Mouse (Mus musculus): ENCODE measurements around the gene Ppp2r5d.

The Ppp2r5d gene

DNA sequence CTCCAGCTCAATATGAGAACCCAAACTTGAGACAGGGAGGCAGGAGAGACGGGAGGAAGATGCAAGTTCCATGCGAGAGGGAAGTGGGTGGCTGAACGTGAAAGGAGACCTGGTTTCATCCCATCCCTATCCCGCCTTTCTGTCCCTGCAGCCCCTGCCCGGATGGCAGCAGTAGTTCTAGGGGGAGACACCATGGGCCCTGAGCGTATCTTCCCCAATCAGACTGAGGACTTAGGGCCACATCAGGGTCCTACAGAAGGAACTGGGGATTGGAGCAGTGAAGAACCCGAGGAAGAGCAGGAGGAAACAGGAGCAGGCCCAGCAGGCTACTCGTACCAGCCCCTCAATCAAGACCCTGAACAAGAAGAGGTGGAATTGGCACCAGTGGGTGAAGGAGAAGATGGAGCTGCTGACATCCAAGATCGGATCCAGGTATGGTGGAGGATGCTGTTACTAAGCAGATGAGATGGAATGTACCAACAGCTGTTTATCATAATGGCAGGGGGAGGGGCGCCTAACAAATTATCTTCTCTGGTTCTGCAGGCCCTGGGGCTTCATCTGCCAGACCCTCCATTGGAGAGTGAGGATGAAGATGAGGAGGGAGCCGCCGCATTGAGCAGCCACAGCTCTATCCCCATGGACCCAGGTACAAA lies 23.3 kb downstream of the Ppp2r5d start:
- no peak for DNase-seq (ENCODE audit: low read depth, low spot score)

DNA sequence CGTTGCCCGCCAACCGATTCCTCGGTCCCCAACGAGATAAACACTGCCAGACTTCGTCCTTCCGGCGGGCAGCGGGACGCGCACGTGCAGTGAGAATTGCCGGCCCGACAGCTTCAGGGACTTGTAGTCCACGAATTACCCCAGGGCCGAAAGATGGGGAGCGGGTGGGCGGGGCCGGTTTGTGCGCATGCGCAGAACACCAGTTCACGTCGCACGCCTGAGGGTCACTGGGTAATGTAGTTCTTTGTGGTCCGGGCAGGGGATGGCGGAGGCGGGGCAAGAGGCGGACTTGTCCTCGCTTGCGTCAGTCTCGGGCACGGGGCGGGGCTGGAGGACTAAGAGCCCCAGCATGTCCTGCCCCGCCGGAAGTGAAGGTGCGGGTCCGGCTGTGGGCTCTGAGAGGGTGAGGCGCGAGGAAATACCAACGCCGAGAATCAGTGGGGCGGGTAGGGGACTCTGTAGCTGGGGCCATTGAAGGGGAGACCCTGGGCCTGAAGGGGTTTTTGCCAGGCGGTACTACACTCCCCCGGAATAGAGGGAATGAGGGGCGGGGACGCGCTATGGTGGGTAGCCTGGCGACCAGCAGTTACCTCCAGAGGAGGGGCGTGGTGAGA lies 24.0 kb downstream of the Ppp2r5d start, which contains the start of gene Klhdc3:
TSS of gene Klhdc3 (minus strand) at position 155 of the 614 bp plus-strand sequence.
- peak; percentile 99 for DNase-seq (ENCODE audit: low read depth, low spot score)

DNA sequence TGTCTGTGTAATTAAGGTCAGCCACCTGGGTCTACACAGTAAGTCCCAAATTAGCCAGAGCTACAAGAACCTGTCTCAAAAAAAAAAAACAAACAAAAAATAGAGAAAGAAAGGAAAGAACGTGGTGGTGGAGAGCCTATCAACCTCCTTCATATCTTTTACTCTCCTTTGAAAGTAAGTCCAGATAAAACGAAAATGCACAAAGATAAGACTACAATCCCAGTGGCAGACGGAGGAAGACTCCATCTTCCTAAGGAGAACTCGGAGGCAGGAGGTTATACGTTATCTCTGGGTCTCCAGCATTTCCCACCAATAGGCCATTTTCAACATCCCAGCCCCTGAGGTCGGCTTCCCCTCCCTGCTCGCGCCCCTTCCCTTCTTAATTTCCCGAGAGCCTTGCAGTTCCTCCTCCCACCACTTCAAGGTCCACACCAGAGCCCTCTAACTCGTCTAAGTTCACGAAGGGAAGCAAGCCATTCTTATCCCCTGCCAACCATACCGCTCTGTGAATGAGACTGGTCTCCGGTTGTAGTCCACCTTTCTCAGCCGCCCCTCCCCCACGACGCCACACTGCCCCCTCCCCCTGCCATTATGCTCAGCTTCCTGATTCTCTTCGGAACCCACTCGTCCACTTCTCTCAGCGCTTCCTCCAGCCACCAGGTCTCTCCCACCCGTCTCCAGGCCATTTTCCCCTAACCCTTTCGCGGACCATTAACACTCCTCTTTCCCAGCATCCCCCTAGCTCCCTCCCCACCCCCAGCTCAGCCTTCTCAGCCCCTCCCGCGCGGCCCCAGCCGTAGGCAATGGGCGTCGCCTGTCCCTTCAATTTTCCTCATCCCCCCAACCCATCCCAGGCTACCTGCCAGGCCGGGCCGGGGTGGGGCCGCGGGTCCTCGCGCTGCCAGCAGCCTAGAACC lies 24.8 kb downstream of the Ppp2r5d start:
- no peak for DNase-seq (ENCODE audit: low read depth, low spot score)

DNA sequence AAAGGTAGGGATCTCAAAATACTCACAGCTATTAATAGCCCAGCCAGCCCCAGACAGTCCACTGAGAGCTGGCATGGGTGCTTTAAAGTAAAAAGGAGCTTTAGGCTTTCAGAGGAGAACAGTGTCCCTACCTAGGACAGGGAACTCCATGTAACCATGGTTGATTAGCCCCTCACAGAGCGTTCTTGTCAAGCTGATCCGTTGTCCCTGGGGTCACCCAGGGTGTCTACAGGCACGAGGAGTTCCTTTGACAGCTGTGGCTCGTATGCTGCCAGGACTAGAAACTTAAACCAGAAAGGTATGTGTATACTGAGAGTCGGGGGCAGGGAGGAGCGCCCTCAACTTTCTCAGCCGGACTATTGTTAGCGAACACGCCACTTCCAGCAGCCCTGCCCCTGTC lies 26.0 kb downstream of the Ppp2r5d start:
- no peak for DNase-seq (ENCODE audit: low read depth, low spot score)

DNA sequence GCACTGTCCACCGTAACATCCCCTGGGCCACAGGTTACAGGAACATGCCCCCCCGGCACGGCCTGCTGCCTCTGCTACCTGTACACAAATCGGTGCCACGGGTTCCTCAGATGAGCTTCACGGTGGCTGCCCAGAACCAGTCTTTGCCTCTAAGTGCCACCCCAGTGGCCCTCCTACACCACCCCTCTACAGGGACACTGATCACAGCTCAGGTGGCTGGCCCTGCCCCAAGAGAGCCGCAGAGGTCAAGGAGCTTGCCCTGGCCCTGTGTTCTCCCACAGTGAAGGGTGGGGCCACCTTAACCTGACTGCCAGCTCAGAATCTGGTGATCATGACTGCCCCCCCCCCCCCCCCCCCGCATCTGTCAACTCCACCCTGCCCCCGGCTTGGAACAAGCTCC lies 26.5 kb downstream of the Ppp2r5d start, which contains the start of gene Mea1:
TSS of gene Mea1 (plus strand) at position 378 of the 400 bp plus-strand sequence.
- peak; percentile 35 for DNase-seq (ENCODE audit: low read depth, low spot score)

DNA sequence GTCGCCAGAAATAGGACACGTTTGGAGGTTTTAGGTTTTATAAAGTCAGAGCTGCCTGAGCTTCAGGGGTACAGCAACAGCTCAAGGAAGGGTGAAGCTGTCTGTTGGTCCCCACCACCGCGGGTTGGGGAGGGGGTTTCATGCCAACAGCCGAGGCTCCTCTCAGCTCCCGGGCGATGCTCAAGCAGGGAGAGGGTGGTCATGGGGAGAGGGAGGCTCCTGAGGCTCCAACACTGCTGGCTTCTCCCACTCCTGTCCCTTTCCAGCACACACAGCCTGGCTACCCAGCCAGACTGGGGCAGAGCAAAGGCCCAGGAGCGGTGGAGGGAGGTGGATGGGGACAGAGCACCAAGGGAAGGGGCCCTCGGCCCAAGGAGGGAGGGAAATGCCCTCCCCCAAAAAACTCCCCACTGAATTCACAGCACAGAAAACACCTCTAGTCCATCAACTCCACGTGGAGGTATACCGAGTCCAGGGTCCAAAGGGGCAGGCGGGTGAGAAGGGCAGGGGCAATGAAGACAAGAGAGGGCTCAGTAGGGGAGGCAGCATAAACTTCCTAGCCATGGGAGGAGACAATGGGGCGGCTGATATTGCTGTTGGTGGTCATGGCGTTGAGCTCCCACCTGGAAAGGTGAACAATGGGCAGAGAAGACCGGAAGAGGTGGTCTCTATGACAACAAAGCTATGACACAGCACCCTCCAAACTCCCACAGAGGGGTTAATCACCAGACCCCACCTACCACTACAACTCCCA lies 30.2 kb downstream of the Ppp2r5d start:
- peak; percentile 56 for DNase-seq (ENCODE audit: low read depth, low spot score)

DNA sequence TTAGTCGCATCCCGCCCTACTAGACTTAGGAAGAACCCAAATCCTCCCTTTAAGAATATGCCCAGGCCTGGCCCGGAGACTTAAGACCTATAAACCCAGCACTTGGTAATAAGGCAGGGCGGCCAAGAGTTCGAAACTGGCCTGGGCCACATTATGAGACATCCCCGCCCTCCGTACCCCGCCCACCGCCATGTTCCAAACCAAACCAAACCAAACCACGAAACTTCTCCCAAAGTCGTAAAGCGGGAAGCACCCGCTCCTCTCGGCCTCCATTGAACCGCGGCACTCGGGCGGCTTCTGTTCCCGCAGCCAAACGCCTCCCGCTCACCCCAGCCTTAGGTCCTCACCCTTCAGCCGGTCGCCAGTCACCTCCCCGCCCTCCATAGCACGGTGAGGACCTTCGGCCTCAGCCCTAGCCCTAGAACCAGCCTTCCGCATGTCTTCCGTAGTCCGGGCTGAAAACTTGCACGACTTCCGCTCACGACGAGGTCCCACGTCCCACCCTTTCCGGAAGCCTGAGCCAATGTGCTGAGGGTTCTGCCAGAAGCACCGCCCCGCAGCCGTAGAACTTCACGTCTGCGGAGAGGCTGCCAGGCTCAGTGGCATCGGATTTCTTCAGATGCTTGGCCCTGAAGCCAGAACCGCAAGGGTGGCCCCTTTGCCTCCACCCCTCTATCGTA lies 30.9 kb downstream of the Ppp2r5d start, which contains the start of gene Rrp36:
TSS of gene Rrp36 (minus strand) at position 503 of the 680 bp plus-strand sequence.
- peak; percentile 93 for DNase-seq (ENCODE audit: low read depth, low spot score)

DNA sequence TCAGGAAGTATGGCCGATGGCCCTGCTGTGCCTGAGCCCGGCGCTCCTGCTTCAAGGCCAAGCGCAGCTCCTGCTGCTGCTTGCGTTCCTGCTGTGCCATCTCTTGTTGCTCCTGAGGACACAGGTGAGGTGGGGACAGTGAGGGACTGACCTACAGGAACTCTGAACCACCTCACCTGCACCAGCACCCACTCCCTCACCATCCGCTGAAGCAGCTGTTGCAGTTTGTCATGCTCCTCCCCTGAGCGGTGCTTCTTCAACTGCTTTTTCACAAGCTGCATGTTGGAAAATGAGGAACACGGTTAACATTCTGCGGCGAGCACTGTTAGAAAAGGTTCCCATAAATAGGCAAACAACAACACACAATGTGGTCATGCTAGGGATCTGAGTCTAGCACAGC lies 35.0 kb downstream of the Ppp2r5d start:
- no peak for DNase-seq (ENCODE audit: low read depth, low spot score)

DNA sequence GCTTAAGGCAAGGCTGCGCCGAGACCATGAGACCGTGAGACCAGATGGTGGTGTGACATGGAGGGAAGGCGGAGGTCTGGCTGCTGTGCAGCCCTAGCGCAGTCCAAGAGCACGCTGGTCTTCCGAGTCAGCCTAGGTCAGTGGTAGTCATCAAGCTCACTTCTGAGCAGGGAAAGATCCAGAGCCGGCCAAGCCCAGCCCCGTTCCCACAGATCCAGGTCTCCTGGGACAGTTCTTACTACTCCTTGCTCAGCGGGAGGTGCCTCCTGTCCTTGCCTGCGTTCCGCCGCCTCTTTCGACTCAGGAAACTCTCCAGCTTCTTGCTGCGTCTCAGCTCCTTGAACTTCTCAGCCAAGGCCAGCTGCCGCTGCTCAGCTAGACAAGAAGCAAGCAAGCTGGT lies 37.2 kb downstream of the Ppp2r5d start:
- DNase-seq (ENCODE audit: low read depth, low spot score), result no peak

DNA sequence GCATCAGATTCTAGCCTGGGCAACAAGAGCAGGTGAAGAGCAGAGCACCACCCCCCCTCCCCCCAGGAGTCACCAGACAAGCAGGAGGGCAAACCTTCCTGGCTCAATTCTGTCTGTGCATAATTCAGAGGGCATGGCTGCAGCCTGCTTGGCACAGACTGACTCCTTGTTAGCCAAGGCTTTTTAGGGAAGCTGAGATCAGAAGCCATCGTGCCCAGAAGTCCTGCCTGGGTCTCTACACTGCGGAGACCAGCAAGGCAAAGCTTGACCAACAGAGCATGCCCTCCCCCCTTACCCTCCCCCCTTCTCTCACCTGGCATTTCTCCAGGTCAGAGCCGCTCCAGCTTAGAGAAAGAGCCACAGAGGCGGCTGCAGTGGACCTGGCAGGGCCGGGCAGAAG lies 42.2 kb downstream of the Ppp2r5d start:
- no peak for DNase-seq (ENCODE audit: low read depth, low spot score)

DNA sequence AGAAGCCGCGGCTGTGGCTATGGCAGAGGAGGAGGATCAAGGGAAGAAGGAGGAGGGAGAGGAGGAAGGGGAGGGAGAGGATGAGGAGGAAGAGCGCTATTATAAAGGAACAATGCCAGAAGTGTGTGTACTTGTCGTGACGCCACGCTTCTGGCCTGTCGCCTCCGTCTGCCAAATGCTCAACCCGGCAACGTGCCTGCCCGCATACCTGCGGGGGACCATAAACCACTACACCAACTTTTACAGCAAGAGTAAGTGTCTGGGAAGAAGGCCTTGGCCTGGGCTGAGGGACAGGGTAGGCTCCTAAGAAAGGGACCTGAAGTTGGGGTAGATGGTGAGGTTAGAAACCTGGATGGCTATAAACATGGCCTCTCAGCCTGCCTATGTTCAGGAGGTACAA lies 42.9 kb downstream of the Ppp2r5d start:
- DNase-seq (ENCODE audit: low read depth, low spot score), result no peak

DNA sequence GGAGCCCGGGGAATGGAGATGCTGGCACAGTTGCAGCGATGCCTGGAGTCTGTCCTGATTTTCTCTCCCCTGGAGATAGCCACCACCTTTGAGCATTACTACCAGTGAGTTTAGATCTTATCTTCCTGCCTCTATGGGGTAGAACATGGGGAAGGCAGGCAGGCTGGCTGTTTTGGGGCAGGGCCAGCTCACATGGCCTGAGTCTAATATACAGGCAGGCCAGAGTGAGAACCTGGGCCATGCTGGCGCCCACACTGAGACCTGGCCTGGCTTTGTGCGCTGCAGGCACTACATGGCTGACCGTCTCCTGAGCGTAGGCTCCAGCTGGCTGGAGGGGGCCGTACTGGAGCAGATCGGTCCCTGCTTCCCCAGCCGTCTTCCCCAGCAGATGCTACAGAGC lies 43.6 kb downstream of the Ppp2r5d start:
- DNase-seq (ENCODE audit: low read depth, low spot score), result no peak

DNA sequence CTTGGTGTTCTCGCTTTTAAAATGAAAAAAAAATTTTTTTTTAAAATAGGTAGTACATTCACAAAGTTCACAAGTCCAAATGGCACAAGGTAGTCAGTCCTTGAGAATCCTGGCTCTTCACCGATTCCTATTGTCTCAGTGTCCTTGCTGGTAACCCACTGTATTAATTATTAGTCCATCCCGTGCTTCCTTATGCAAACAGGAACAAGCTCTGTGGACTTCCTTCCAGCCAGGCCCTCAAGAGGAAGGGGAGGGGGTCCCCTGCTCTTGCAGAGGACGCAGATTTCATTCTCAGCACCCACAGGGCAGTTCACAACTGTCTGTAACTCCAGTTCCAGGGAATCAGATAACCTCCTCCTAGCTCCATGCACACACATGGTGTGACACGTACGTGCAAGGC lies 48.9 kb downstream of the Ppp2r5d start:
- DNase-seq (ENCODE audit: low read depth, low spot score), result no peak

DNA sequence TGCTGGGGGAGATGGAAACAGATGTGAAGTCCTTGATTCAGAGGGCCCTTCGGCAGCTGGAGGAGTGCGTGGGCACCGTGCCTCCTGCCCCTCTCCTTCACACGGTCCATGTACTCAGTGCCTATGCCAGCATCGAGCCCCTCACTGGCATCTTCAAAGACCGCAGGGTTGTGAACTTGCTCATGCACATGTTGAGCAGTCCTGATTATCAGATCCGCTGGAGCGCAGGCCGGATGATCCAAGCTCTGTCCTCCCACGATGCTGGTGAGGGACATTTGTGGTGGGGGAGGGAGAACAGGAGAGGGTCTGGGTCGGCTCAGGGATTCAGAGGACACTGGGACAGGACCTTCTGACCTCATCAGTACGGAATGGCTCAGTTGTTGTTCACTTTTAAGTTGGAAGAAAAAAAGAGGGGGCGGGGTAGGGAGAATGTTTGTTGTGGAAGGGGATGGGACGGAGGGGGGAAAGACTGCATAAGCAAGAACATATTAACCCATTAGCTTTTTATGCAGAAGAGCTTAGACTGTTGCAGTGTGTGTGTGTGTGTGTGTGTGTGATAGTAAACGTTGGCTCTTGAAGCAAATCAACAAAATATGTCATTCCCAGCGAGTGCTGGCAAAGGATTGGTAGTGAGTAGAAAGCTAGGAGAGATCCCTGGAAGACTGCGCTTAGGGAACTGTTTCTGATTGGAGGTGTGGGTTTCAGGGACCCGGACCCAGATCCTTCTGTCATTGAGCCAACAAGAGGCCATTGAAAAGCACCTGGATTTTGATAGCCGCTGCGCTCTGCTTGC lies 53.0 kb downstream of the Ppp2r5d start:
- DNase-seq (ENCODE audit: low read depth, low spot score), result no peak

DNA sequence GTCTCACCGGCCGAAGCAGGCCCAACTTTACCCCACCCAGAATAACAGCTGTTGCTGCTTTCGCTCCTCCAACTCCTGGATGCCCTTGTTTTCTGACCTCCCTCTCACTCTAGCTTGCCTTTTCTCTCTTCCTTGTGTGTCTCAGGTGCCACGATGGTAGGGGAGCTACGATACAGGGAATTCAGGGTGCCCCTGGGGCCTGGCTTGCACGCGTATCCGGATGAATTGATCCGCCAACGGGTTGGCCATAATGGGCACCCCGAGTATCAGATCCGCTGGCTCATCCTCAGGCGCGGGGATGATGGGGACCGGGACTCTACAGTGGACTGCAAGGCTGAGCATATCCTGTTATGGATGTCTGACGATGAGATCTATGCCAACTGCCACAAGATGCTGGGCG lies 53.6 kb downstream of the Ppp2r5d start:
- no peak for DNase-seq (ENCODE audit: low read depth, low spot score)

DNA sequence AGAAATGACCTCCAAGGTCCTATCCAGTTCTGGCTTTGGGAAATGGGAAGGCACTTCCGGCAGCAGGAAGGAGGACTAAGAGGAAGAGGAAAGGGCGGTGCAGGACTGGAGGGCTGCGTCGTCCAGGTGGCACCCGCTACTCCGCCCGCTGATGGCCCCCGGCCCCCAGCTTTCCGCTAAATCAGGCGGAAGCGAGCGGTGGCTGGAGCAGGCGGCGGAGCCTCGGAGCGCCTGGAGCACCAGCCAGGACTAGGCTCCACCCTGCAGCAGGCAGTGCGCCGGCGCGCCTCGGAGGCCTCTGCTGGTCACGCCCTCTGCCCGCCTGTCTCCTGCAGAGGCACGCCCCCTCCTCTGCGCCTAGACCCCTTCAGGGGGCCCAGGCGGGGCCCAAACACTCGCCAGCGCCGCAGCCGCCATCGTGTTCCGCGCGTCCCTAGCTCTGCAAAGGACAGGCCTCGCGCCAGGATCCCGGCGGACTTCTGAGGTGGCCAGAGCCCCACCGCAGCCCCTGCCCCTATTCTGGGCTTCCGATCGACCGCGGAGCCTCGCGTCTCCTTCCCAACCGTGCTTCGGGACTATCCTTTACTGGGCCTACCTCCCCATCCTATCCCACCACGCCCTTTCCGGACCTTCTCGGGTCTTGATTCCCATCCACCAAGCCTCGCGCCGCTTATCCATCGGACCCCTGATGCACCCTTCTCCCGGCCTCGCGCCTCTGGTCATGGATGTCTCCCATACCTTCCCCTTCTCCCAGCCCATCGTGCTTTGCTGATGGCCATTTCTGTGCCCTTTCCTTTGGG lies 54.5 kb downstream of the Ppp2r5d start, which contains the start of gene Cul7:
TSS of gene Cul7 (plus strand) at position 106 of the 800 bp plus-strand sequence.
- DNase-seq (ENCODE audit: low read depth, low spot score), result peak; percentile 93

DNA sequence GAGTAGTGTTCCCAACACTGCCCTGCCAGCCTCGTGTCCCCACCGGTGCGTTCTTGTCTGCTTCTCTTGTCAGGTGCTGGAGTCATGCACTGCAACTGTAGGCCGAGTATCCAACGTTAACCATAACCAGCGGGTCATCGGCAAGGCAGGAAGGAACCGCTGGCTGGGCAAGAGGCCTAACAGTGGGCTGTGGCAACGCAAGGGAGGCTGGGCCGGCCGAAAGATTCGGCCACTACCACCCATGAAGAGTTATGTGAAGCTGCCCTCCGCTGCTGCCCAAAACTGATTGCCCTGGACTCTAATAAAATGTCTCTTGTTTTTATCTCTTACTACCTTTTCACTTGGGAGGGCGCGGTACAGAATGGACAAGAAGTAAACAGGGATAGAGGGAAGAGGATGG lies 55.1 kb downstream of the Ppp2r5d start:
- DNase-seq (ENCODE audit: low read depth, low spot score), result no peak

DNA sequence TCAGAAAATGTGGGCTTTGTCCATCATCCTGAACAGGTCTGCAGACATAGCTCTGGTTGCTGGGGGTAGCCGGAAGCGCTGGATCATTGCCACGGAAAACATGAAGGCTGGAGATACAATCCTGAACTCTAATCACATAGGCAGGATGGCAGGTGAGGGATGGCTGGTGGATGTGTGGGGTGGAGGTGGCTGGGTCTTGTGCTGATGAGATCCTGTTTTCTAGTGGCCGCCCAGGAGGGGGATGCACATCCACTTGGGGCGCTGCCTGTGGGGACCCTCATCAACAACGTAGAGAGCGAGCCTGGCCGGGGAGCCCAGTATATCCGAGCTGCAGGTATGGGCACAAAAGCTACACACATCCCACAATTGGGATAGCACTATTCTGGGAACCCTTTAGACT lies 56.5 kb downstream of the Ppp2r5d start:
- no peak for DNase-seq (ENCODE audit: low read depth, low spot score)

DNA sequence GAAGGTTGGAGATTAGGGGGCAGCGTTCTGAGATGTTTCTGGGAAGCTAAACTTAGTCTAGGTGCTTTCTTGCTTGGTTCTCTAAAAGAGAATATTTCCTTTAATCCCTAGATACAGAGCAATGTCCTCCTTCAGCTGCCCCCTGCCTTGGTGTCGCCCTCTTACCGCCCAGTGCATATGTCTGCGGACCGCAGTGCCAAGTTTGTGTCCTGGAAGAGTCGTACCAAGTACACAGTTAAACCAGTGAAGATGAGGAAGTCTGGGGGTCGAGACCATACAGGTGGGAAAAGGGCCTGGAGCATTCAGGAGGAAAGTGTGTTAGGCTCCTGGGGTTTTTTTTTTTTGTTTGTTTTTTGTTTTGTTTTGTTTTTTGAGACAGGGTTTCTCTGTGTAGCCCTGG lies 57.6 kb downstream of the Ppp2r5d start:
- no peak for DNase-seq (ENCODE audit: low read depth, low spot score)
